In the genomic region with DNA sequence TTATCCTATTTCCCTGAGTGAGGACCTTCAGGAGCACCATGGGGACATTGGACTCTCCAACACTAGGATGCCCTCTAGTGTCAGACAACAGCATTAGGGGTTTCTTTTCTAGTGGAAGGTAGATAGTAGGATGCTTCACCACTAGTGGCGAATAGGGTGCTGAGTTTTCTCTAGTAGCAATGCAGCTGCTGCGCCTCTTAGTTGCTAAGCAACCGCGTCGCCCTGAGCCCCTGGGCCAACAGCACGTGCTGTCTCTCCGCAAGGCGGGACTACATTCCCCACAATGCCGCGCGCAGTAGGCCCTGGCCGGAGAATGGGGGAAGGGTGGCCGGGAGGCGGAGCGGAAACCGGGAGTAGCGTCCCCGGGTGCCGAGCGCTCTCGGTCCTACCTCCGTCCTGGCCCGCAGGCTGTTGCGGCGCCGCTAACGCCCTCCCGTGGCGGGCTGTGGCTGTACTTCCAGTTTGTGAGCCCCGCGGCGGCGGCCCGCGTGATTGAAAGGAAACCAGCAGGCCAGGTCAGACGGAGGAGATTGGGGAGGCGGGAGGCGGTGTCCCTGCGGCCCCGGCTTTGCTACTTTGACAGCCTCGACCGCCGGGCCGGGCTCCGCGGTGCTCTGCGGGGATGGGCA, we compare ENCODE assay signal across 8 mouse cellular contexts. TPM values are rescaled to one million over a fixed set of nuclear protein-coding genes. Genes with fewer than 3 reads are reported as not detected.
A peak's percentile ranks its signal among the peaks of the same experiment; 100 is the strongest.
DNase-seq lines count a peak whose midpoint lies in the region; ATAC-seq lines count a peak whose summit lies in the region.

A gene (plus strand): TSS at position 309 of the 629 bp plus-strand sequence.

- H3K27me3 ChIP-seq in lung, embryonic 16.5 days (ENCODE audit: control insufficient read depth, insufficient read depth, low read depth, low read length), result no peaks in the 10 kb centered on the region

- H3K27ac ChIP-seq in lung, embryonic 16.5 days (ENCODE audit: low read length), result peak within 1 kb of the TSS; percentile 84

- peak within 1 kb of the TSS; percentile 88 for H3K9ac ChIP-seq in lung, embryonic 16.5 days (ENCODE audit: low read length)

- peak within 1 kb of the TSS; percentile 58 for H3K4me2 ChIP-seq in lung, embryonic 16.5 days (ENCODE audit: low read depth, low read length)

- peak within 1 kb of the TSS; percentile 82 for H3K4me3 ChIP-seq in lung, embryonic 16.5 days (ENCODE audit: low read length)

- no peaks in the 10 kb centered on the region for H3K36me3 ChIP-seq in lung, embryonic 16.5 days (ENCODE audit: control insufficient read depth, insufficient read depth, low read length)

- under 1% methylated on average over 46 of the region's 47 CpGs for WGBS in lung, embryonic 16.5 days

- H3K9me3 ChIP-seq in lung, embryonic 16.5 days (ENCODE audit: control insufficient read depth, low read length), result no peaks in the 10 kb centered on the region

- peak; percentile 93 for DNase-seq in MEL-GATA-1-ER (ENCODE audit: extremely low read depth, low read depth)
- peak; percentile 96 for DNase-seq in cerebellum, adult 8-10 months
- peak; percentile 96 for DNase-seq in forelimb bud, embryonic 11.5 days (ENCODE audit: low read depth, low spot score)
- DNase-seq in layer of hippocampus, adult 9-10 months (ENCODE audit: low spot score), result peak; percentile 90
- peak; percentile 89 for DNase-seq in ovary, postnatal 10 days (ENCODE audit: low spot score)
- peak; percentile 95 to 99 for DNase-seq in thymus, postnatal 10 days (ENCODE audit: low spot score in 2 of 2)

- peaks cover 20% of the 10 kb centered on the region for H3K4me1 ChIP-seq in lung, embryonic 16.5 days (replicated peaks; ENCODE audit: control insufficient read depth, insufficient read depth, low read length)

- ATAC-seq in hematopoietic stem cell, adult 5-6 weeks (replicated peaks in 1 of 2; ENCODE audit: insufficient read depth in 1 of 2, low FRiP score in 2 of 2, low TSS enrichment in 1 of 2, low read depth in 1 of 2, poor library complexity in 2 of 2, severe bottlenecking in 2 of 2), result peak; percentile 99
- ATAC-seq in lung, embryonic 16.5 days (ENCODE audit: low read depth), result peak; percentile 100

RNA-seq across cellular contexts. Expression of the gene that starts here (rescaled TPM):
- total RNA-seq in hematopoietic stem cell, adult 5-6 weeks (2017), result 5.6 and 7.6 TPM in 2 replicates
- polyA plus RNA-seq in lung, embryonic 16.5 days (2015; fragmentation: Nextera tagmentation; extraction: Ambion mirVana), result 14.3 and 14.6 TPM in 2 replicates

Comparison
In these comparisons a context has a peak if more than half of its experiments do, and no peak if none do; other contexts are left out.
1. Peak in every context shown above with its lines: DNase-seq, ATAC-seq, H3K4me3 ChIP-seq and H3K27ac ChIP-seq.